Mouse (Mus musculus): ENCODE results near the gene Thegl. TPM values are rescaled to one million over a fixed set of nuclear protein-coding genes. Genes with fewer than 3 reads are reported as not detected.
"Not testable (repeated sequence)": the region's sequence is repeated elsewhere in the genome, so short reads cannot be mapped to it uniquely, and the experiment has no call there.

Gene Thegl
- polyA plus RNA-seq, 1 experiment: not detected

- H3K4me3 ChIP-seq (replicated peaks): no peak overlapping the region
- H3K27me3 ChIP-seq (replicated peaks): no peaks in the 10 kb centered on the region
- TF ChIP-seq FLI1 (IDR thresholded peaks at IDR 0.05; ENCODE audit: low read length) (no peak), GATA1 (IDR thresholded peaks at IDR 0.05; ENCODE audit: borderline replicate concordance, low read length) (no peak)
- H3K36me3 ChIP-seq (replicated peaks; ENCODE audit: low read length): peaks cover 96% of the 10 kb centered on the region
- H3K9me3 ChIP-seq: no peaks in the 10 kb centered on the region
- peaks cover 6% of the 10 kb centered on the region; the same call in 1 of the 2 replicates for H3K4me1 ChIP-seq
Observed at GRCm38 (mm10) chr5:76993174-76993814, 22.5 kb upstream of the Thegl start.

DNA sequence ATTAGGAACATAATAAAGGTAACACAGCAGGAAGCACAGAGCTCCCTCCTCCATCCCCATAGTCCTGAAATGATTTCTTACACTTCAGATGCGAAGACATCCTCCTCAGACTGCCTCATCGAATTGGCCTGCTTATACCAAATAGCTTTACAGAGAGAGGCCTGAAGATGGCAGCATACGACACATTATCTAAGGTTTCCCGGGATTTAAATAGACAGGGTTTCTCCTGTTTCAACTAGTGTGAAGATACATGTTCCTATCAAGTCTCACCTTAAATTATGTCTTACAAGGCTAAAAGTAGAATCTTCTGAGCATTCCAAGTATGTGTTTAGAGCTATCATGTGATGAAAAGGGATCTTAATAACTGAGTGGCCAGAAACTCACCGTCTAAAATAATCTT is 17.4 kb upstream of the Thegl start:
- Histone ChIP-seq H3K4me3 (replicated peaks) (no peak overlapping the region), H3K9me3 (peaks cover 3% of the 10 kb centered on the region; the same call in 1 of the 2 replicates), H3K27me3 (replicated peaks) (peaks cover 3% of the 10 kb centered on the region), H3K36me3 (replicated peaks; ENCODE audit: low read length) (peaks cover 79% of the 10 kb centered on the region), H3K4me1 (peaks cover under 1% of the 10 kb centered on the region; the same call in 1 of the 2 replicates)
- TF ChIP-seq GATA1 (IDR thresholded peaks at IDR 0.05; ENCODE audit: borderline replicate concordance, low read length): no peak
- TF ChIP-seq FLI1 (IDR thresholded peaks at IDR 0.05; ENCODE audit: low read length): no peak

- Histone ChIP-seq H3K36me3 (replicated peaks; ENCODE audit: low read length) (peaks cover 51% of the 10 kb centered on the region), H3K9me3 (peaks cover 3% of the 10 kb centered on the region; the same call in 1 of the 2 replicates)
- TF ChIP-seq FLI1 (IDR thresholded peaks at IDR 0.05; ENCODE audit: low read length): no peak
- no peak for TF ChIP-seq GATA1 (IDR thresholded peaks at IDR 0.05; ENCODE audit: borderline replicate concordance, low read length)
Observed at GRCm38 (mm10) chr5:77001192-77001591, 14.6 kb upstream of the Thegl start.

DNA sequence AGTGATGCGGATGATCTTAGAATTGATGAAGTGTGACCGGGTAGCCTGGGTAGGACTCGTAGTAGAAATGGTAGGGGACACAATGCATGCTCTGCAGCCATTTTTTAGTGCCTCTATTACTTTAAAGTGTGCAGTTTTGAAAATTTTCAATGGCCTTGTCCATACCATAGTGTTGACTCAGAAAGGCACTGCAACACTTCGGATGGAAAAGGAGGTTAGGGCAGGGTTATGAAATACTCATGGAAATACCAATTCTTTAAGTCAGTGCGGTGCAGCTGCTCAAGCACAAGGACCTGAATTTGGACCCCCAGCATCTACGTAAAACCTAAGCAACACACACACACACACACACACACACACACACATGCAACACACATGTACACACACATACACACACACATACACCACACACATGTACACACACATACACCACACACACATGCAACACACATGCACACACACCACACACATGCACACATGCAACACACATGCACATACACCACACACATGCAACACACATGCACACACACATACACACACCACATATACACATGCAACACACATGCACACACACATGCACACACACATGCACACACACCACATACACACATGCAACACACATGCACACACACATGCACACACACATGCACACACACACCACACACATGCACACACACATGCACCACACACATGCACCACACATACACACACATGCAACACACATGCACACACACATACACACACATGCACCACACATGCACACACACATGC is 11.6 kb upstream of the Thegl start, which contains the start of gene Arl9:
TSS of gene Arl9 (plus strand) at position 5 of the 771 bp plus-strand sequence.
- peak within 1 kb of the TSS; percentile 75 for H3K4me3 ChIP-seq (replicated peaks)
- no peaks in the 10 kb centered on the region; the same call in 1 of the 2 replicates for H3K4me1 ChIP-seq
- H3K27me3 ChIP-seq (replicated peaks): peaks cover 15% of the 10 kb centered on the region
- peaks cover 21% of the 10 kb centered on the region for H3K36me3 ChIP-seq (replicated peaks; ENCODE audit: low read length)
- TF ChIP-seq GATA1 (IDR thresholded peaks at IDR 0.05; ENCODE audit: borderline replicate concordance, low read length) (no peak), FLI1 (IDR thresholded peaks at IDR 0.05; ENCODE audit: low read length) (no peak)
- peaks cover 3% of the 10 kb centered on the region; the same call in 1 of the 2 replicates for H3K9me3 ChIP-seq

More at GRCm38 (mm10) chr5:77001192-77001591, 14.6 kb upstream of the Thegl start:
- Histone ChIP-seq H3K27me3 (replicated peaks) (peaks cover 3% of the 10 kb centered on the region), H3K4me3 (replicated peaks) (no peak overlapping the region), H3K4me1 (no peaks in the 10 kb centered on the region; the same call in 1 of the 2 replicates)

- Histone ChIP-seq H3K4me3 (replicated peaks) (no peak overlapping the region), H3K4me1 (no peaks in the 10 kb centered on the region), H3K9me3 (no peaks in the 10 kb centered on the region), H3K27me3 (replicated peaks) (peaks cover 16% of the 10 kb centered on the region), H3K36me3 (replicated peaks; ENCODE audit: low read length) (no peaks in the 10 kb centered on the region)
- TF ChIP-seq GATA1 (IDR thresholded peaks at IDR 0.05; ENCODE audit: borderline replicate concordance, low read length) (no peak), FLI1 (IDR thresholded peaks at IDR 0.05; ENCODE audit: low read length) (no peak)
Observed at GRCm38 (mm10) chr5:77010352-77010751, 5.5 kb upstream of the Thegl start.

- TF ChIP-seq FLI1 (IDR thresholded peaks at IDR 0.05; ENCODE audit: low read length) (no peak), GATA1 (IDR thresholded peaks at IDR 0.05; ENCODE audit: borderline replicate concordance, low read length) (no peak)
- H3K4me1 ChIP-seq: peaks cover 6% of the 10 kb centered on the region
Observed at GRCm38 (mm10) chr5:77011082-77011481, 4.7 kb upstream of the Thegl start.

DNA sequence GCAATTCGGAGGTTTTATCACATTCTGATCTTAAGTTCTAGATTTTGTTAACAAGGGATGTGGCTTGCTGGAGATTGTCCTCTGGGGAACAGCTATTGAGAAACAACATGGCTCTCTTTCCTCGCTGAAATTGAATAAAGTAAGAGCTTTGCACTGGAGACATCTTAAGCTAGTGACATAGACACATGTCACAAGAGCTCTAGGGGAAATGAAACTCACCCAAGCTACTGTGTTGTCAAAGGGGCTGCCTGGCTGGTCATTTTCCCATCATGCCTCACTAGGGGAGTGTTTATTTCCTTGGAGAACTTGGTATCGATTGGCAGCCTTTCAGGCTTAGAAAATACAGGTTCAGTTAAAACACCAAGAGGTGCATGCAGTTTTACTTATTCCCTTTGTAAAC is 2.7 kb upstream of the Thegl start:
- no peaks in the 10 kb centered on the region for H3K36me3 ChIP-seq (replicated peaks; ENCODE audit: low read length)
- H3K4me1 ChIP-seq: peaks cover 11% of the 10 kb centered on the region
- no peak overlapping the region for H3K4me3 ChIP-seq (replicated peaks)
- peaks cover 6% of the 10 kb centered on the region for H3K9me3 ChIP-seq
- H3K27me3 ChIP-seq (replicated peaks): peaks cover 28% of the 10 kb centered on the region
- TF ChIP-seq GATA1 (IDR thresholded peaks at IDR 0.05; ENCODE audit: borderline replicate concordance, low read length): no peak
- TF ChIP-seq FLI1 (IDR thresholded peaks at IDR 0.05; ENCODE audit: low read length): no peak

More at GRCm38 (mm10) chr5:77011082-77011481, 4.7 kb upstream of the Thegl start:
- Histone ChIP-seq H3K9me3 (peaks cover under 1% of the 10 kb centered on the region), H3K36me3 (replicated peaks; ENCODE audit: low read length) (no peaks in the 10 kb centered on the region), H3K27me3 (replicated peaks) (peaks cover 23% of the 10 kb centered on the region), H3K4me3 (replicated peaks) (no peak overlapping the region)

DNA sequence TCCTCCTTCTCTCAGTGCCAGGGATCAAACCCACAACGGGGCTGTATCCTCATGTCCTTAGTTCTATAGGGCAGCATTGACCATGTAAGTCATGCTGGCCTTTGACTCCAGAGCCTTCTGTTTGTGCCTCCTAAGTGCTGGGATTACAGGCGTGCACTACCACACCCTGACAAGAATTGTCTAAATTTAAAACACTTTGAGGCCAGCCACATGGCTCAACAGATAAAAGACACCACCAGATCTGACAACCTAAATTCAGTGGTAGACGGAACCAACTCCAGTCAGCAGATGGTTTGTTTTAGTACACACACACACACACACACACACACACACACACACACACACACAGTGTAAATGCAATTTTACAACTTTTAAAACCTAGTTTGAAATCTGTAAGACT is 12.2 kb downstream of the Thegl start:
- H3K27me3 ChIP-seq (replicated peaks): peaks cover 11% of the 10 kb centered on the region
- H3K4me3 ChIP-seq (replicated peaks): no peak overlapping the region
- H3K36me3 ChIP-seq (replicated peaks; ENCODE audit: low read length): no peaks in the 10 kb centered on the region
- peaks cover 32% of the 10 kb centered on the region for H3K9me3 ChIP-seq
- no peak for TF ChIP-seq GATA1 (IDR thresholded peaks at IDR 0.05; ENCODE audit: borderline replicate concordance, low read length)
- no peak for TF ChIP-seq FLI1 (IDR thresholded peaks at IDR 0.05; ENCODE audit: low read length)
- peaks cover 7% of the 10 kb centered on the region for H3K4me1 ChIP-seq

DNA sequence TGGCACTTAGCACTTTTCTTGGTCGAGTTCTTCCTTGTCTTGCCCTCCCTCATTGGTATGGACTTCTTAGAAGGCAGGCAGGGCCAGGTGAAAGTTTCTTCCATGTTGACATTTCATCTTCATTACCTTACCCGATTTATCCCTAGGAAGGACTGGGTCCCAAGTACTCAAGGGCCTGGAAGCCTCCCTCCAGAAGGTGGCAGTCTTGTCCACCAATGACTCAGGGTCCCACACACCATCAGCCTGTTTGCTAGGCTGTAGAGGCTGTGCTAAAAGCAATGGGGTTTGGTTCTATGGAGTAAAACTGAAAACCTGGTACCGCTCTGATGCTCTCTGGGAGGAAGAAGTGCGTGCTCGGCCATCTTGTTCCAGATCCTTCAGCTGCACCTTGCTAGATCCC is 13.9 kb downstream of the Thegl start:
- Histone ChIP-seq H3K36me3 (replicated peaks; ENCODE audit: low read length) (no peaks in the 10 kb centered on the region), H3K27me3 (replicated peaks) (peaks cover 8% of the 10 kb centered on the region), H3K4me3 (replicated peaks) (no peak overlapping the region), H3K4me1 (peaks cover 7% of the 10 kb centered on the region), H3K9me3 (peaks cover 22% of the 10 kb centered on the region)
- TF ChIP-seq FLI1 (IDR thresholded peaks at IDR 0.05; ENCODE audit: low read length) (no peak), GATA1 (IDR thresholded peaks at IDR 0.05; ENCODE audit: borderline replicate concordance, low read length) (no peak)

- H3K4me1 ChIP-seq; H3K4me3 ChIP-seq (replicated peaks); H3K9me3 ChIP-seq; H3K27me3 ChIP-seq (replicated peaks); H3K36me3 ChIP-seq (replicated peaks; ENCODE audit: low read length): not testable (repeated sequence)
Observed at GRCm38 (mm10) chr5:77035101-77035500, 19.3 kb downstream of the Thegl start.

All from megakaryocyte, embryonic 14.5 days (primary cell).